Mouse (Mus musculus) lung, postnatal 10 days (tissue): ENCODE measurements around the gene Acbd3.

Experiments
- DNase-seq: peaks from one replicate; pipeline ENCODE4 v3.0.0; 2021

The Acbd3 gene

DNA sequence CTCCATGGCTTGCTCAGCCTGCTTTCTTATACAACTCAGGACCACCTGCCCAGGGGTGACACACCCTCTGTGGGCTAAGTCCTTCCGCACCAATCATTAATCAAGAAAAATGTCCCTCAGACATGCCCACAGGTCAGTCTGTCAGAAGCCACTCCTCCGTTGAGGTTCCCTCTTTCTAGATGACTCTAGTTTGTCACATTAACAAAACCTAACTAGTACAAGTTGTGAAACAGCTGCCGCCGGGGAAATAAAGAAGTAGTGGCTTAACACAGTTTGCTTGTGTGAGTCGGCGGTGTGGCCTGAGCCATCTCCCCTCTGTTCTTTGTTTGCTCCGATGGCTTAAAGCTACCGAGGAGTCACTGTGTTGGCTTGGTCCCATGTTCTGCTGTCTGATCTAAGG, 36.8 kb downstream of the Acbd3 start:
- DNase-seq = no peak

DNA sequence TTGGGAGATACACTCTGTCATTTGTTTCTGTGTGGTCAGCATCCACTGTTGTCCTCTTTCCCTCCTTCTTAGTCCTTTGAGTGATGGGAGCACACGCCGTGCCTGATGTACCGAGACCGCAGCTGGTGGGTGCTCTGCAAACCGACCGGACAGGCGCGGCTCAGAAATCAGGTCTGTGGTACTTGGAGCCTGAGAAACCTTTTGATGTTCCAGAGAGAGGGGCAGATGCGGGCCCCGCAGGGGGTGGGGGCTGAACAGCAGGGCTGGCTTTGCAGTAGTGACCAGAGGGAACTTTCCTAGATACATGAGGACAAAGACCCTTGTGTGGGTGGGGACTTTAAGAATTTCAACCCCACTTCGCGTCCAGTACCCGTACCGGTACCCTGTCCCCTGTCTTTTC, 37.5 kb downstream of the Acbd3 start:
- no peak for DNase-seq

DNA sequence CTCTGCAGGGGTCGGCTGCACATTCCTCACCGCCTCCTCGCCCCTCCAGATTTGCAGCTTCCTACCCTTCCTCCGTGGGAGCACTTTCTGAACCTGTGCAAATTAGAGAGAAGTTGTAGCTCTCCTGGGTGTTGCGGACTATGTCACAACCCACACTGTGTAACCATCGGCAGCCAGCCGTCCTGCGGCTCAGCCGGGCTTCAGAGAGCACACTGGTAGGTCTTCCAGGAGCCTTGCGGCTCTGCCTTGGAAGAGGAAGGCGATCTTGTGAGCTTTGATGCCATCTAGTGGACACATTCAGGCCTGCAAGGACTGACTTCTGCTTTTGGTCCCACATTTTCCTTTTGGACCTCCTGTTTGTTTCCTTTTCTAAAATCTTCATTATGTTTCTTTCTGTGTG, 38.0 kb downstream of the Acbd3 start:
- DNase-seq = peak; percentile 91

DNA sequence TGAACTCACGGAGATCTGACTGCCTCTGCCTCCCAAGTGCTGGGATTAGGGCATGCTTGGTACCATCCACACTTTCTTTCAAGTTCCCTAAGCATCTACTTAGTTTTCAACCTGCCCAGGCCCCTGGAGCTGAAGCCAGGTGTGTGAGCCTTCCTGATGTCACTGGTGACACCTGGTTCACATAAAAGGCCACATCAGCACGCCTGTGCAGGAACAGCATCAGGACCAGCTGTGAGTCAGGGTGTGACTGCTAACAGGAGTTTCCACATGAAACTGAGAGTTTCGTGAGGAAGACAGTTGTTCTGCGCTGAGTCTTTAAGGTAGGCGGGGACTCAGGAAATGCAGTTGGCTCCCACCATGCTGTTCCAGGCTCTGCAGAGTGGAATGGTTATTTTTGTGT, 39.5 kb downstream of the Acbd3 start:
- no peak for DNase-seq

DNA sequence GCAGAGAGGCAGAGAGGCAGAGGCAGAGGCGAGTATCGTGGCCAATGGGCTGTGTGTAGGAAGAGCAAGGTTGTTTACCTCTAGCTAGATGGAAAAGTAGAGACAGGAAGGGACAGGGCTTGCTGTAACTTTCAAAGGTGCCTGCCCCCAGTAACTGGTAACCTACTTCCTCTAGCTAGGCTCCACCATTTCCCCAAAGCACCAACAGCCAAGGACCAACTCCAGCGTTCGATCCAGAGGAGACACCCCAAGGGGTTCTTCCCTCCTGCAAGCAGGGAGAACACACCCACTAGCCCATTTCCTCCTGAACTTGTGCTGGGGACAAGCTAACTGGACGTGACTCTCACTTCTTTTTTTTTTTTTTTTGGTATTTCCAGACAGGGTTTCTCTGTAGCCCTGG, 40.7 kb downstream of the Acbd3 start:
- peak; percentile 22 for DNase-seq

DNA sequence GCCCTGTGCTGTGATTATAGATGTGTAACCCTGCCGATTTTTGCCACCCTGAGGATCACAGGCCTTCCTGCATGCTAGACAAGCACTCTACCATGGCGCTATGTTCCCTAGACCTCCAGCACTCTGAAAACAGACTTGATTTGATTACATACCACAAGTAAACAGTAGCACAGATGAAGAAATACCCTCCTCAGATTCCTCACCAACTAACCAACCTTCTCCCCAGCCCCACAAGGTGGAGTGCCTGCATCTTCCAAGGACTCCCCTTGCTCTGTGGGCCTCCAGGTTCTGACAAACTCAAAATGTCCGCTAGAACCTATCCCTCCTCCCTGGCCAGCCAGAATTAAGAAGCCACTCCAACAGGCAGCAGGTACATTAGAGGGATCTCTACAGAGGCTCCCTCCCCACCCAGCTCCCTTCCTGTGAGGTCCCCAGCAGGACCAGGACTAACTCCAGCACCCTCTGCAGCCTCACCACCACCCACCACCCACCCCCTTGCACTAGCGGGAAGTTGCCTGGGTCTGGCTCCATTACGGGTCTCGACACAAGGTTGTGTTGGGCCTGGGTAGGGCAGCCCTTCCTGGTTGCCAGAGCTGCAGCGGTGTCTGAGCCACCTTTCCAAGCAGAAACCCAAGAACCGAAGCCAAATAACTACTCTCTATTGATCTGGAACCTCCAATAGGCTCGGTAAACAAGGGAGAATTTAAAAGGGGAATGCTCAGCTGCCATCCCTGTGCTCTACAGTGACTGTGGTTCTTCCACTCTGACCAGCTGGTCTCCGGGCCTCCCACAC, 41.9 kb downstream of the Acbd3 start:
- DNase-seq = peak; percentile 31

DNA sequence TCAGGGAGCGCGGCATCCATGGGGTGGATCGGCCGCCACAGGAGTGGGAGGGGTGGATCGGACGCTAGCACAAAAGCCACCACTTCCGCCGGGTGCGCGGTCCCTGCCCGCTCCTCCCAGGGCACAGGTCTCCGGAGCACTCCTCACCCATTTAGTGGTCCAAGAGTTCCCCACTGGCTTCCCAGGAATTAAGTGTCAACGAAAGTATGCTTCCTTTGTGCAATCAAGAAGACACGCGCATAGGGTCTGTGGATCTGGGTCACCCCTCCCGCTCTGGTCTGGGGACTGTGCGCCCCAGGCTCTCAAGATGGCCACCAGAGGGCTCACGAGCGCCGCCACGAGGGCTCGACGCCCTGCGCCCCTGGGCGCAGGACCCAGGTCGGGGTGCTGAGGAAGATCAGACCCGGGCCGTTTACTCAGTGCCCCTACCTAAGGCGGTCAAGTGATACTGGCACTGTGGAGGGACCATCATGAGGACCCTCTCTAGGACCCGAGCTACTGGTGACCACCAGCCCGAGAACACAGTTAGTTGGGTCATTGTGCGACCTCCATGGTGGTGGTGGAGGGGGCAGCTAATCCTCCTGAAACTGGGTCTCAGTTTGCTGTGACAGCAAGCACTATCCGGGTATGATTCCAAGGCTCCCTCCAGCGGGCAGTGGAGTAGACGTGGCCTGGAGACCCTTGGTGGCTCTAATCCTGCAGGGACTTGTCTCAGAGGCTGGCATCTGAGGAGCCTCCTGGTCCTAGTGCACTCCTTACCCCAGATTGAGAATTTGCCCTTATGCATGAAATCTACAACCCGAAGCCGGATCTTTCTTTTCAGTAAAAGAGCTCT, 42.7 kb downstream of the Acbd3 start:
- peak; percentile 88 for DNase-seq

DNA sequence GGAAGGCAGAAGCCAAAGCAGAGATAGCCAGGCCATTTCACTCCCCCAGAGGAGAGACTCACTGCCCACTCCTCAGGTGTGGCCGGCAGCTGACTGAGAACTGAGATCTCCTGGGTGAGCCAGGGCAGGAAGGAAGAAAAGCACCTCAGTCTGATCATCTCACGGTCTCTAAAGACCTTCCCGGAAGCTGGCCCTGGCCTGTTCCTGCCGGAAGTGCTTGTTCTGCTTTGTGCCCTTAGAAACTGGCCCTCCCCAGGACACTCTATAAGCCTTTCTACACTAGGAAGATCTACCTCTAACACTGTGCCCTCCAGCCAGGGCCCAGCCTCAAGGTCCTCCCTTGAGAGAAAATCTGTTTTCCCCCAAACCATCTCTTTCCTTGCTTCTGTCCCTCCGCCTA, 45.5 kb downstream of the Acbd3 start:
- DNase-seq = no peak

DNA sequence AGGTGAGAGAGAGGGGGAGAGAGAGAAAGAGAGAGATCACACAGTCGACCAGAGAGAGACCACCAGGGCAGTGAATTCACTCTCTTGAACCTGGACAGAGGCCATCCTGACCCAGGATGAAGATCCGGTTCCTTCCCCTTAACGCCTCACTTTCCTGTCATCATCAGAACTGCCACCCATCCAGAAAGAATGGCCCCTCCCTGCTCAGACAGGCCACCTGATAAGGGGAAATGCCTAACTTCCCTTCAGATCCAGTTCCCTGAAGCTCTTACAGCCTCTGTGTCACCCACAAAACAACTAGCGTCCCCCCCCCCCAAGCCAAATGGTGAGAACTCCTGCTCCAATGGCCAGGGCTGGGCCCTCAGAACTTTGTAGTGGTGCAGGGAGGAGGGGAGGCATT, 45.9 kb downstream of the Acbd3 start:
- DNase-seq = no peak

DNA sequence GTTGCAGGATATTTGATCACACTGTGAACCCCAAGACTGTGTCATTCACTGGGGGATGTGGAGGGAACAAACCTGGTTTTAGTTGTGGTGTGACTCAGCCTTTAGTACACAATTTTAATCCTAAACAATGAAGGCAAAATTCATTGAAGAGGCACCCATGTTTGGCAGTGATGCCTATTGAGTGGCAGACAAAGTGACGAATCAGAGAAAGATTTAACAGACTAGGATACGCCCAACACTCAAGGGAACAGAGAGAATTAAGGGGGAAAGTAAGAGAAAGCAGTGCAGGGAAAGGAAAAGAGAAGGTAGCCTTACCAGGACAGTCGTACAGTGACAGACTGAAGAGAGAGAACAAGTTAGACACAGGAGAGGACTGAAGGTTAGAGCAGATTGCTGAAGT, 46.4 kb downstream of the Acbd3 start:
- no peak for DNase-seq

DNA sequence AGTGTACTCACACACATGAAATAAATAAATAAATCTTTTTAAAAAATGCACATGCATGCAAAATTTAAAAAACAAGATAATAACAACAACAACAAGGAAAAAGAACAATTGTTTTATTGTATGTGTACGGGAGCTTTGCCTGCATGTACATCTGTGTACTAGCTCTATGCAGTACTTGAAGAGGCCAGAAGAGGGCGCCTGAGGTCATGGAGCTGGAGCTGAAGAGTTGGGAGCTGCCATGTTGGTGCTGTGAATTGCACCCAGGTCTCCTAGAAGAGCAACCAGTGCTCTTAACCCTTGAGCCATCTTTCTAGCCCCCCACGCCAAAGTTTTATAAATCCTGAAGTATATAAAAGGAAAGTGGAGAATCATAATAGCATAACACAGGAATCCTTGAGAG, 48.8 kb downstream of the Acbd3 start:
- peak; percentile 44 for DNase-seq

DNA sequence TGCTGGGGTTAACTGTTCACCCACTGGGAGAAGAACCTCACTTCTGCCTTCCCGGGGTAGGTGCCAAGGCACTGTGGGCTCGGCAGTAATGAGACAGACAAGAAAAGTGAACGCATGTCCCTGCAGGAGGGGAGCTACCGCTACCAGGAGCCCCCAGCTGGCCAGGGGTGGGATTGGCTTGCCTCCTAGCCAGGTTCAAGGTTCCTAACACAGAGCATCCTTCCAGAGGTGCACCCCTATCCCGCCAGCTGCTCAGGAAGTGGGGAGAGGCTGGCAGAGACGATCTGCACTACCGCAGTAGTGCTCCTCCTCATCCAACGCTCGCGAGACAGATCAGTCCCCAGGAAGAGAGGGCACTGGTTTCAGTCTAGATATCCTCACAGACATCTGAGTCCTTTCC, 49.5 kb downstream of the Acbd3 start:
- DNase-seq = no peak

DNA sequence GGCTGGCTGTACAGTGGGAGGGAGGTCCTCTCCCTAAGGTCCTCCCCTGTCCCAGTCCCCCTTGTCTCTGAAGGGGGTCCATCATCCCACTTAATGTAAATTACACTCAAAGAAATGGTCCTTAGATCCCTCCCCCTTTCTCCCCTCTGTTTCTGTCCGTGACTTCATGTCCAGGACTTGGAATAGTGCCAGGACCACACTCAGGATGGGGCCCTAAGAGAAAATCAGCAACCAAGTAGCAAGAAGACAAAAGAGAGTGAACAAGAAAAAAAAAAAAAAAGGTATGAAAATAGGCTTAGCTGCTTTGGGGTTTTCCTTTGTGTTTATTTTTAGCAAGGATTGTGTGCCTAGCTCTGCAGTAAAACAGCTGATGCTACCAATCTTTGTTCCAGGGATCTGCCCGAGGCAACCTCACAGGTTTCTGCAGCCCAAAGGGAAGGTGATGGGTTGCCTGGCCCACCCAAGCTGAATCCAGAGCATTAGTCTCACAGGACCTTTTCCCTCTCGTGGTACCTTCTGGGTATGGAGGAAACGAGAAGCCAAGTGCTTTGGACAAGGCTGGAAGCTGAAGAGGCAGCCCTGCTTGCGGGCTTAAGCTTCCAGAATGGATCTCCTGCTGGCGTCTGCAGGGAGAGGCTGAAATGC, 50.1 kb downstream of the Acbd3 start:
- DNase-seq = no peak

DNA sequence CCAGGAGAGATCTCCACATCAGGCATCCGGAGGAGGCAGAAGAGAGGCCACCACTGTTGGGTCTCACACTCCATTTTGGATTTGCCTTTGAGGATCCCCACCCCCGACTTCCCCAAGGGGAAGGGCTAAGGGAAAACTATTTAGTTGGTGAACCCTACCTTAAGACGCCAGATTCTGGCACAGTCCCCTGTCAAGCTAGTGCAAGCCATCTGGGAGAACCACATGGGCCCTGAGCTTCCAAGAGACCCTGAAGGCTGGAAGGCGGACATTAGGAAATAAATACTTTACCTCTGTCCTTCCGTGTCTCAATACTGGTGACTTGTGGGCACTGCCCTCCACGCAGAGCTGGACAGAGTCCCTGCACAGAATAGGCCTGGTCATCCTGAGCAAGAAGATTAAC, 50.7 kb downstream of the Acbd3 start:
- DNase-seq = no peak

DNA sequence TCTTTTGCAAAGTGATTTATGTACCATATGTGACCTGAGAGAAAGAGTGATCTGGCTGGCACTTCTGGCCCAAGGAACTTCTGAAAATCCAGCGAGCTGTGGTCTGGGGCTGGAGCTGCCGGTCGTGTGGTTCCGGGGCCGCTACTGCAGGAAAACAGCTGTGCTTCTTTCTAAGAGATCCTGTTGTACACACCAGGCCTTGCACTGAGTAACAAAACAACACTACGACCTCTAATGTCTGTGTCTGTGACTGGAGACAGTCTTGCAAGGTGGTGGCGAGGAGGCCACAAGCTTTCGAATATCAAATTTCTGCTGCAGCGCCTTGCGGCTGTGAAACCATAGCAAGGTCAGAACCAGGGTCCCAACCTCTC, 51.4 kb downstream of the Acbd3 start:
- peak; percentile 29 for DNase-seq

DNA sequence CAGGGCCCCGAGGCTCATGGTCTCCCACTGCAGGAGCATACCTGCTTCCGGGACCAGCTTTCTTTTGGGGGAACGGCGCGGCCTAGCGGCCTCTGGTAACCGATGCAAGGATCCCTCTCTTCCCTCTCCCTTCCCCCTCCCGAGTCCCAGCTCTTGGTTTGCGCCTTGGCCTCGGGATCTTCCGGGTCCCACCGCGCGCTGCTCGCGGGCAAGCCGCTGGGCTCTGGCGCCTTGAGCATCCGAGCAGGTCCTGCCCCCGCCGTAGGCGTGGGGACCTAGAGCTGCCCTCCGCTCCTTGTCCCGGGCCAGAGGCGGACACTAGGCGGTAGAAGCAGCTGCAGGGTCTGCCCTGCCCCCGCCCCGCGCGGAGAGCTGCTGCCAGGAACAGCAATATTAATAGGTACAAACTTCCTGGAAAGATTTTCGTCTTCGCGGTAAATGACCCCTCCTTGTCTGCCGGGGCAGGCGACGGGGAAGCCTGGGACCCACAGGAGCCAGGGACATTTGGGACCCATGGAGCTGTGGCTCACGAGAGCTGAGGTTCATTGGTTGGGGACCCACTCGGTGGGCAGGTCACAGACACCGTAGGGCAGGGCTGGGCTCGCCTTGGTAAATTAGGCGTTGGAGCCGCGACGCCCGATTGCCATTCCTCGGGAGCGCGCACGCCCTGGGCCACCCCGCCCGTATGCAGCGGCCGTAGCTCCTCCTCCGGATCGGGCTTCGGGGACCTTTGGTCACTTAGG, 52.0 kb downstream of the Acbd3 start:
- DNase-seq = peak; percentile 93

DNA sequence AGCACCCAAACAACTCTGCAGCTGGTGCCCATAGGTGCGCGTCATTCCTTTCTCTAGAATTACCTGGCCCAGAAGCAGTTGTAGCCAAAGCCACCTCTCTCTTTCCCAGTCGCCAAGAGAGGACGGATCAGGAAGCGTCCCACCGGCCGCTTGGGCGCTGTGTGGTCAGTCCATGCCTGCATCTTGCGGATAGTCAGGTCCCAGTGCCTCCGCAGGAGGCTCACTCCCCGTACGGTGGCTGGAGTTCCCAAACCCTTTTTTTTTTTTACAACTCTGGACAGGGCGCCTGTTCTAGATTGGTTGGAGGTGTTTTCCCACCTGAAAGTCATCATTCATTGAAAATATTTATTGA, 52.5 kb downstream of the Acbd3 start:
- no peak for DNase-seq

DNA sequence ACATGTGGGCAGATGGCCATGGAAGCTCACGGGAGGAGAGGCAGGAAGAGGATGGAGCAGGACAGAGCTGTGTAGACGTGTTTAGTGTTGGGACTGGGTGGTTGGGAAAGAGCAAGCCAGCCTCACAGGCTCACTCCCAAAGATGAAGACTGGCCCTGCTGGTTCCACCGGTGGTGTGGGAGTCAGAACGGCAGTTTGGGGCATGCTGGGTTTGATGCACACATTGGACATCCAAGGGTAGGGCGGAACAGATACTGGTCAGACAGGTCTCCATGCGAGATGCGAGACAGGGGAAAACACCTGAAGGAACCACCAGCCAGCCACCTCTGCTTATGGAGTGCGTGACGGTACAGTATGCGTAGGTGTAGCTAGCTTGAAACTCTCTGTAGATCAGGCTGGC, 53.1 kb downstream of the Acbd3 start:
- DNase-seq = no peak

DNA sequence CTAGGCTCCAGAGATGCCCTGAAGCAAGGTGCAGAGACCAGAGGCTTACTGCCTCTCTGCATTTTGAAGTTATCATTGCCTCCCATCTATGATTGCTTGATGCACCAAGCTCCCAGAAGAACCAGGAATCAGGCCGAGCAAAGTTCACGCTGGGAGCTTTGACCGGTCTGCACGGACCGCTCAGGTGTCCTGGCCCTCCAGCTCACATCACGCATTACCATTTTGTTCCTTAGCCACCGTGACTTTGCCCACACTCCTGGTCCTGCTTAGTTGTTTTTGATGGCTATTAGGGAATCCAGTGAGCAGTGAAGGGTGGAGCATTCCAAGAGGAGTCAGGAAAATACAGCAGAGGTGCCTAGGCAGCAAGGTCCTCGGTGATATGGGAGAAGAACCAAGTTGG, 54.4 kb downstream of the Acbd3 start:
- no peak for DNase-seq

DNA sequence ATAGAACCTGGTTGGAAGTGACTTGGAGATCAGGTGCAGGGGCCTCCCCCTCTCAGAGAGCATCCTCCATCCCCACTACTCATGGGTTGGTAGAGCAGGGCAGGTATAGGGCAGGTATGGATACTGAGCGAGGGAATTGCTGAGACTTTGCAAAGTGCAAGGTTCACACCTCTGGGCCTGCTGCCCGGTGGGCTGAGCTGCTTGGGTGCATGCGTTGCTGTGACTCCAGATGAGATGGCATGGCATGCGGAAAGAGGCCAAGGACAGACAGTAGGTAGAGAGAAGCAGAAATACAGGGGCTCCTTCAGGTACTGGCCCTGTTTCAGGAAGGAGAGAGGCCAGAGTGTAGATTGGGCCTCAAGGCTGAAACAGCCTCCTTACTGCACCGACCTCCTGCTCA, 55.4 kb downstream of the Acbd3 start:
- no peak for DNase-seq

DNA sequence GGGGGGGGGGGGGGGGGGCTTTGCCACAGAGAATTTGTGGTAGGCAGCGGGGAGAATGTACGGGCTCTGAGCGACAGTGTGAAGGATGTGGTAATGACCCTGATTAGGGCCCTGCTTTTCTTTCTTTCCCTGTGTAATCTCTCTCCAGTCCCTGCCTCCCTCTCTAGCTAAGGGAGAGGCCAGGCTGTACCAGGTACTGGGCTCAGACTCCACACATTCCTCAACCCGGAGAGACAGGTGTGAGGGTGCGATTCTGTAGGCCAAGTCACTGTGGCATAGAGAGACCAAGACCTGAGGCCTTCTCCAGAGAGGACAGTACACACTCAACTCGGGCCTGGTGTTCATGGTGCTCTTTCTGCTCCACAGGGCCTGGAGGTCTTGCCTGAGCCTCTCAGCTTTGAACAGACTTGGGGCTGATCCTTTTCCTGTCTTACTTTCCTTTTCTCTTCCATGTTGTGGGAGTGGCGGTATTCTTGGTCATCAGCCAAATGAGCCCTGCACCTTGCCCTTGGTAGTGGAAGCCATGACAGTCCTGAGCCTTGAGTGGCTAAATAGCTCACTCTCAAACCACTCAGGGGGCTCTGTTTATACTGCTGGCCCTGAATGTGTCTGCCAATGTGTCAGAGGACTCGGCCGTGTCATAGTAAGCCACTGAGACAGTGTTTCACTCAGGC, 57.2 kb downstream of the Acbd3 start:
- DNase-seq = no peak

DNA sequence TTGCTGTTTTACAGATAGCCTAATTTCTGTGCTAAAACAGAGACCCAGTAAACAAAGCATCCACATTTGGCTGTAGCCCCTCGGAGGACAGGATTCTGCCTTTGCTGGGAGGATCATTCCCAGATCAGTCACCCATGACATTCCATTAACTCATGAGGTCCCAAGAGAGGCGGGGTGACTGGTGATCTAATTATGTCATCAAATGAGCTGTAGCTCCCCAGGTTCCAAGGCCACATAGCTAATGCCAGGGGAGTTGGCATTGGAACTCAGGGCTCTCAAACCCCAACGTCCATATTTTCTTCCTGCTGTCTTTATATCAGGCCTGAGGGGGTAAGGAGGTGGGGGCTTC, 57.7 kb downstream of the Acbd3 start:
- no peak for DNase-seq
